Mouse (Mus musculus) hindbrain, postnatal 0 days (tissue): ENCODE results near the gene 0610037L13Rik. TPM values are rescaled to one million over a fixed set of nuclear protein-coding genes. Genes with fewer than 3 reads are reported as not detected.

Experiments
- ATAC-seq: fragments of 200-750 bp; cut with Nextera tagmentation; 2 replicates; pipeline ENCODE4 v1.8.0; 2017; ENCODE audit warnings: mild to moderate bottlenecking, moderate TSS enrichment, moderate library complexity
- DNase-seq: peaks from one replicate; pipeline ENCODE4 v3.0.0-alpha.2; 2015; ENCODE audit warnings: low spot score
- H3K27ac ChIP-seq: fragments of 300-500 bp; sonication (generic); 2 replicates; pipeline ENCODE4 v1.5.1; 2014; ENCODE audit warnings: mild to moderate bottlenecking
- H3K27me3 ChIP-seq: fragments of 300-500 bp; sonication (generic); 2 replicates; pipeline ENCODE4 v1.6.1; 2014; ENCODE audit warnings: low read length, mixed read lengths; ENCODE audit not compliant: insufficient read depth
- H3K36me3 ChIP-seq: fragments of 300-500 bp; sonication (generic); 2 replicates; pipeline ENCODE4 v1.6.1; 2014; ENCODE audit warnings: low read length, mixed read lengths; ENCODE audit not compliant: insufficient read depth
- H3K4me1 ChIP-seq: fragments of 300-500 bp; sonication (generic); 2 replicates; pipeline ENCODE4 v1.6.1; 2014; ENCODE audit warnings: antibody characterized with exemption, low read length, mixed read lengths; ENCODE audit not compliant: insufficient read depth
- H3K4me2 ChIP-seq: fragments of 300-500 bp; sonication (generic); 2 replicates; pipeline ENCODE4 v1.6.1; 2014; ENCODE audit warnings: low read depth, mild to moderate bottlenecking, low read length, moderate library complexity, mixed read lengths
- H3K4me3 ChIP-seq: fragments of 300-500 bp; sonication (generic); 2 replicates; pipeline ENCODE4 v1.5.1; 2014; ENCODE audit warnings: low read length
- H3K9ac ChIP-seq: fragments of 300-500 bp; sonication (generic); replicated peaks from 2 replicates; pipeline ENCODE4 v1.6.1; 2014; ENCODE audit warnings: mild to moderate bottlenecking, low read length, moderate library complexity, mixed read lengths
- H3K9me3 ChIP-seq: fragments of 300-500 bp; sonication (generic); 2 replicates; pipeline ENCODE4 v1.6.1; 2016; ENCODE audit warnings: low read length, mixed read lengths
- CTCF ChIP-seq: IDR thresholded peaks from 2 replicates; pipeline ENCODE4 v1.5.1; 2016; ENCODE audit warnings: antibody characterized with exemption, control low read depth, low read depth
- WGBS: fragments of 180-500 bp; shearing (Covaris S2); extraction: QIAGEN DNeasy Blood & Tissue Kit; methylation state at CpG from one replicate; pipeline ENCODE4 v1.1.7; 2014; 5-methylcytosine and 5-hydroxymethylcytosine counted together
- polyA plus RNA-seq: library from polyadenylated mRNA; unstranded; fragments of >200 nt; fragmentation: Nextera tagmentation; extraction: Ambion mirVana; gene quantifications from 2 replicates; pipeline ENCODE4 v1.2.1, GENCODE M21; 2015
- total RNA-seq: library from RNA; depleted of rRNA; stranded (reverse); fragments of >200 nt; gene quantifications from 2 replicates; pipeline ENCODE4 v1.2.3, GENCODE M21; 2014

0610037L13Rik gene
- total and polyA plus RNA-seq, 2 experiments from 2014 or later, result 33.2 to 110 TPM

- Histone ChIP-seq H3K4me3 (peak within 1 kb of the TSS; percentile 60), H3K4me1 (peaks cover 5% of the 10 kb centered on the region; the same call in 1 of the 2 replicates), H3K9ac (peak within 1 kb of the TSS; percentile 61), H3K9me3 (no peaks in the 10 kb centered on the region), H3K36me3 (no peaks in the 10 kb centered on the region), H3K27ac (peak within 1 kb of the TSS; percentile 60; the same call in 1 of the 2 replicates), H3K27me3 (no peaks in the 10 kb centered on the region), H3K4me2 (peak within 1 kb of the TSS; percentile 86)
- WGBS, result 1% methylated on average over 38 of the region's 38 CpGs
- DNase-seq, result peak; percentile 95
- peak; percentile 96 for ATAC-seq
- TF ChIP-seq CTCF, result peak; percentile 19; the same call in 1 of the 2 replicates
Measured at GRCm38 (mm10) chr4:107923145-107923802, 33.7 kb downstream of the 0610037L13Rik start, which contains the start of gene Cpt2. Gene Cpt2, minus strand, starts transcription at chr4:107923610.

- peaks cover 5% of the 10 kb centered on the region; the same call in 1 of the 2 replicates for H3K4me1 ChIP-seq
- no peaks in the 10 kb centered on the region for H3K36me3 ChIP-seq
- TF ChIP-seq CTCF, result no peak
- peak overlapping the region; percentile 86 for H3K4me2 ChIP-seq
- no peaks in the 10 kb centered on the region for H3K27me3 ChIP-seq
- H3K4me3 ChIP-seq, result peak overlapping the region; percentile 60
- no peak overlapping the region for H3K9ac ChIP-seq
- no peaks in the 10 kb centered on the region for H3K9me3 ChIP-seq
- DNase-seq (no peak), ATAC-seq (no peak)
- no peak overlapping the region for H3K27ac ChIP-seq
- WGBS, result 43% methylated on average over 7 of the region's 7 CpGs
Measured at GRCm38 (mm10) chr4:107923803-107924194, 34.2 kb downstream of the 0610037L13Rik start.

- no peak overlapping the region for H3K4me2 ChIP-seq
- ATAC-seq, result no peak
- no peak overlapping the region for H3K9ac ChIP-seq
- no peak overlapping the region for H3K4me3 ChIP-seq
- WGBS, result 68% methylated on average over 2 of the region's 2 CpGs
- H3K9me3 ChIP-seq, result no peaks in the 10 kb centered on the region
- no peaks in the 10 kb centered on the region for H3K27me3 ChIP-seq
- H3K4me1 ChIP-seq, result no peaks in the 10 kb centered on the region
- H3K36me3 ChIP-seq, result no peaks in the 10 kb centered on the region
- no peak for DNase-seq
- no peak for TF ChIP-seq CTCF
- H3K27ac ChIP-seq, result no peak overlapping the region
Measured at GRCm38 (mm10) chr4:107928269-107928668, 38.7 kb downstream of the 0610037L13Rik start.

GRCm38 (mm10) chr4:107928726-107929125, 39.1 kb downstream of the 0610037L13Rik start:
- no peak overlapping the region for H3K27ac ChIP-seq
- H3K9me3 ChIP-seq, result no peaks in the 10 kb centered on the region
- no peaks in the 10 kb centered on the region for H3K4me1 ChIP-seq
- H3K36me3 ChIP-seq, result no peaks in the 10 kb centered on the region
- TF ChIP-seq CTCF, result no peak
- no peak for ATAC-seq
- H3K27me3 ChIP-seq, result no peaks in the 10 kb centered on the region
- H3K9ac ChIP-seq, result no peak overlapping the region
- WGBS, result 80% methylated on average over 2 of the region's 2 CpGs
- no peak overlapping the region for H3K4me2 ChIP-seq
- DNase-seq, result no peak
- no peak overlapping the region for H3K4me3 ChIP-seq

GRCm38 (mm10) chr4:107931453-107931852, 41.8 kb downstream of the 0610037L13Rik start:
- Histone ChIP-seq H3K9me3 (no peaks in the 10 kb centered on the region), H3K4me2 (no peak overlapping the region), H3K36me3 (no peaks in the 10 kb centered on the region), H3K27ac (no peak overlapping the region), H3K27me3 (no peaks in the 10 kb centered on the region), H3K9ac (no peak overlapping the region), H3K4me3 (no peak overlapping the region), H3K4me1 (no peaks in the 10 kb centered on the region)
- no peak for DNase-seq
- peak; percentile 42 for TF ChIP-seq CTCF
- 83% methylated on average over 3 of the region's 3 CpGs for WGBS
- no peak for ATAC-seq

- no peaks in the 10 kb centered on the region for H3K36me3 ChIP-seq
- no peak for ATAC-seq
- DNase-seq, result no peak
- H3K4me1 ChIP-seq, result peaks cover 4% of the 10 kb centered on the region; the same call in 1 of the 2 replicates
- H3K27ac ChIP-seq, result no peak overlapping the region
- no peak for TF ChIP-seq CTCF
- no peaks in the 10 kb centered on the region for H3K27me3 ChIP-seq
- H3K9ac ChIP-seq, result no peak overlapping the region
- no peaks in the 10 kb centered on the region for H3K9me3 ChIP-seq
- 80% methylated on average over 8 of the region's 8 CpGs for WGBS
- no peak overlapping the region for H3K4me2 ChIP-seq
- H3K4me3 ChIP-seq, result no peak overlapping the region
Measured at GRCm38 (mm10) chr4:107933239-107933638, 43.6 kb downstream of the 0610037L13Rik start.

- H3K9ac ChIP-seq, result no peak overlapping the region
- no peaks in the 10 kb centered on the region for H3K9me3 ChIP-seq
- DNase-seq (no peak), ATAC-seq (no peak)
- peaks cover 4% of the 10 kb centered on the region; the same call in 1 of the 2 replicates for H3K4me1 ChIP-seq
- no peaks in the 10 kb centered on the region for H3K36me3 ChIP-seq
- WGBS, result 71% methylated on average over 3 of the region's 3 CpGs
- H3K27ac ChIP-seq, result no peak overlapping the region
- H3K27me3 ChIP-seq, result no peaks in the 10 kb centered on the region
- no peak for TF ChIP-seq CTCF
- H3K4me2 ChIP-seq, result no peak overlapping the region
- no peak overlapping the region for H3K4me3 ChIP-seq
Measured at GRCm38 (mm10) chr4:107935254-107935653, 45.6 kb downstream of the 0610037L13Rik start.
